Mouse (Mus musculus) spleen, adult 12 weeks (tissue): ENCODE measurements around the gene Fst.

Source experiments
- DNase-seq: peaks from one replicate; pipeline ENCODE4 v3.0.0; 2022; ENCODE audit warnings: low spot score

The Fst gene

GRCm38 (mm10) chr13:114412326-114412725, 46.4 kb downstream of the Fst start:
- no peak for DNase-seq

GRCm38 (mm10) chr13:114406866-114407265, 51.9 kb downstream of the Fst start:
- no peak for DNase-seq

- no peak for DNase-seq
Measured at GRCm38 (mm10) chr13:114406424-114406823, 52.3 kb downstream of the Fst start.

GRCm38 (mm10) chr13:114405100-114405715, 53.5 kb downstream of the Fst start:
- no peak for DNase-seq
